ENCODE assay signal across 8 mouse cellular contexts in genomic region chr2:12327216-12327615, GRCm38 (mm10). TPM values are rescaled to one million over a fixed set of nuclear protein-coding genes. Genes with fewer than 3 reads are reported as not detected.
DNase-seq lines count a peak whose midpoint lies in the region; ATAC-seq and TF ChIP-seq lines count a peak whose summit lies in the region.

No protein-coding gene starts in this region.

- H3K4me3 ChIP-seq in forebrain, embryonic 15.5 days: peak overlapping the region; percentile 28
- peak overlapping the region; percentile 12 for H3K4me3 ChIP-seq in intestine, embryonic 15.5 days (replicated peaks)
- peak overlapping the region; percentile 25 for H3K4me3 ChIP-seq in liver, postnatal 0 days (ENCODE audit: low read depth, low read length)
- peak overlapping the region; percentile 32 for H3K4me3 ChIP-seq in neural tube, embryonic 15.5 days (replicated peaks)

- peaks cover 27% of the 10 kb centered on the region for H3K4me1 ChIP-seq in forebrain, embryonic 15.5 days
- H3K4me1 ChIP-seq in intestine, embryonic 15.5 days (replicated peaks): 0 out of 2 replicates have a peak, but pooled peaks cover 6% of the 10 kb centered on the region
- peaks cover 8% of the 10 kb centered on the region; the same call in 1 of the 2 replicates for H3K4me1 ChIP-seq in liver, postnatal 0 days (ENCODE audit: insufficient read depth)
- H3K4me1 ChIP-seq in neural tube, embryonic 15.5 days: peaks cover 24% of the 10 kb centered on the region

- no peaks in the 10 kb centered on the region for H3K9me3 ChIP-seq in forebrain, embryonic 15.5 days
- H3K9me3 ChIP-seq in intestine, embryonic 15.5 days: no peaks in the 10 kb centered on the region
- H3K9me3 ChIP-seq in liver, postnatal 0 days (ENCODE audit: low read length): no peaks in the 10 kb centered on the region
- no peaks in the 10 kb centered on the region for H3K9me3 ChIP-seq in neural tube, embryonic 15.5 days (replicated peaks)

- no peak overlapping the region for H3K9ac ChIP-seq in forebrain, embryonic 15.5 days (replicated peaks)
- H3K9ac ChIP-seq in intestine, embryonic 15.5 days: no peak overlapping the region
- H3K9ac ChIP-seq in liver, postnatal 0 days (replicated peaks): no peak overlapping the region
- H3K9ac ChIP-seq in neural tube, embryonic 15.5 days (replicated peaks): 0 out of 2 replicates have a peak overlapping the region, but pooled peaks have one; percentile 17

- peak overlapping the region; percentile 35 for H3K4me2 ChIP-seq in forebrain, embryonic 15.5 days (replicated peaks)
- peak overlapping the region; percentile 52 for H3K4me2 ChIP-seq in intestine, embryonic 15.5 days (replicated peaks)
- H3K4me2 ChIP-seq in liver, postnatal 0 days (ENCODE audit: low read depth, low read length): peak overlapping the region; percentile 72
- H3K4me2 ChIP-seq in neural tube, embryonic 15.5 days: peak overlapping the region; percentile 56

- peak; percentile 65 for DNase-seq in liver, postnatal 0 days
- DNase-seq in layer of hippocampus, adult 9-10 months (ENCODE audit: low spot score): no peak

- H3K36me3 ChIP-seq in forebrain, embryonic 15.5 days: no peaks in the 10 kb centered on the region
- H3K36me3 ChIP-seq in intestine, embryonic 15.5 days: no peaks in the 10 kb centered on the region
- no peaks in the 10 kb centered on the region for H3K36me3 ChIP-seq in liver, postnatal 0 days (replicated peaks; ENCODE audit: insufficient read depth, low read length)
- no peaks in the 10 kb centered on the region for H3K36me3 ChIP-seq in neural tube, embryonic 15.5 days

- TF ChIP-seq CTCF in liver, postnatal 0 days (IDR thresholded peaks at IDR 0.05; ENCODE audit: low read depth): no peak

- no peak for TF ChIP-seq EP300 in liver, postnatal 0 days (IDR thresholded peaks at IDR 0.05; ENCODE audit: low read depth)

- no peaks in the 10 kb centered on the region for H3K27me3 ChIP-seq in forebrain, embryonic 15.5 days
- H3K27me3 ChIP-seq in intestine, embryonic 15.5 days (replicated peaks): no peaks in the 10 kb centered on the region
- no peaks in the 10 kb centered on the region for H3K27me3 ChIP-seq in liver, postnatal 0 days (ENCODE audit: insufficient read depth, low read length)
- no peaks in the 10 kb centered on the region for H3K27me3 ChIP-seq in neural tube, embryonic 15.5 days (replicated peaks)

- peak; percentile 72 for ATAC-seq in CD4-positive, CD25-positive, alpha-beta regulatory T cell, adult 4 months
- ATAC-seq in activated CD4-positive, CD25-positive, alpha-beta regulatory T cell, adult 4 months: peak; percentile 79
- peak; percentile 51; the same call in 1 of the 2 replicates for ATAC-seq in forebrain, embryonic 15.5 days (replicated peaks)
- peak; percentile 62 for ATAC-seq in intestine, embryonic 15.5 days
- ATAC-seq in liver, postnatal 0 days: no peak
- ATAC-seq in neural tube, embryonic 15.5 days (ENCODE audit: low FRiP score): peak; percentile 36; the same call in 1 of the 2 replicates
- ATAC-seq in cerebellum, adult (ENCODE audit: insufficient number of reproducible peaks, low FRiP score, low TSS enrichment): no peak

- no peak overlapping the region for H3K27ac ChIP-seq in forebrain, embryonic 15.5 days (replicated peaks)
- no peak overlapping the region for H3K27ac ChIP-seq in intestine, embryonic 15.5 days
- H3K27ac ChIP-seq in liver, postnatal 0 days (ENCODE audit: low read depth): no peak overlapping the region
- peak overlapping the region; percentile 51; the same call in 1 of the 2 replicates for H3K27ac ChIP-seq in neural tube, embryonic 15.5 days (replicated peaks)

- WGBS in forebrain, embryonic 15.5 days: 15% methylated on average over 10 of the region's 10 CpGs
- 15% methylated on average over 10 of the region's 10 CpGs for WGBS in intestine, embryonic 15.5 days
- 13% methylated on average over 10 of the region's 10 CpGs for WGBS in liver, postnatal 0 days (ENCODE audit: insufficient replicate concordance)
- WGBS in neural tube, embryonic 15.5 days: 8% methylated on average over 10 of the region's 10 CpGs

RNA-seq across cellular contexts. Expression of gene Itga8, which starts 25.5 kb away (rescaled TPM):
- polyA plus RNA-seq in CD4-positive, CD25-positive, alpha-beta regulatory T cell, adult 4 months (2017; shearing (Covaris generic)): not detected
- polyA plus RNA-seq in activated CD4-positive, CD25-positive, alpha-beta regulatory T cell, adult 4 months (2017; shearing (Covaris generic)): not detected
- polyA plus RNA-seq in forebrain, embryonic 15.5 days (2015; fragmentation: Nextera tagmentation; extraction: Ambion mirVana): 2.3 and 2.5 TPM in 2 replicates
- polyA plus RNA-seq in intestine, embryonic 15.5 days (2015; fragmentation: Nextera tagmentation; extraction: Ambion mirVana): 12.2 and 14.5 TPM in 2 replicates
- polyA plus RNA-seq in liver, postnatal 0 days (2015; fragmentation: Nextera tagmentation; extraction: Ambion mirVana): 1.7 and 2.0 TPM in 2 replicates
- 4.3 and 4.6 TPM in 2 replicates for polyA plus RNA-seq in neural tube, embryonic 15.5 days (2015; fragmentation: Nextera tagmentation; extraction: Ambion mirVana)

Comparison
In these comparisons a context has a peak if more than half of its experiments do, and no peak if none do; other contexts are left out.
1. ATAC-seq: peak in CD4-positive, CD25-positive, alpha-beta regulatory T cell, adult 4 months (single experiment), activated CD4-positive, CD25-positive, alpha-beta regulatory T cell, adult 4 months (single experiment), forebrain, embryonic 15.5 days (single experiment), intestine, embryonic 15.5 days (single experiment) and neural tube, embryonic 15.5 days (single experiment); none in liver, postnatal 0 days (single experiment) and cerebellum, adult (single experiment).
2. Peak in every context shown above with its lines, with median percentiles within 50 percentile points of each other: H3K4me2 ChIP-seq and H3K4me3 ChIP-seq.